7 mouse cellular contexts compared by ENCODE assay signal in genomic region chr15:84987874-84988825, GRCm38 (mm10). TPM values are rescaled to one million over a fixed set of nuclear protein-coding genes. Genes with fewer than 3 reads are reported as not detected.
DNase-seq lines count a peak whose midpoint lies in the region; ATAC-seq lines count a peak whose summit lies in the region.

TSS of gene 5031439G07Rik (minus strand) at chr15:84988551.

- H3K4me3 ChIP-seq in midbrain, embryonic 10.5 days = peak within 1 kb of the TSS; percentile 88

- peaks cover 48% of the 10 kb centered on the region for H3K4me1 ChIP-seq in midbrain, embryonic 10.5 days

- no peaks in the 10 kb centered on the region for H3K9me3 ChIP-seq in midbrain, embryonic 10.5 days (replicated peaks)

- H3K27me3 ChIP-seq in midbrain, embryonic 10.5 days (ENCODE audit: low read depth, poor library complexity, severe bottlenecking) = peaks cover 17% of the 10 kb centered on the region

- ATAC-seq in inflammation-experienced regulatory T-cells, adult 6 months = peak; percentile 94

- intact Hi-C loops in gastrocnemius, postnatal 14 days (cut with DNase I; ENCODE audit: low total_unique reads) = no loop called here
- intact Hi-C loops in left cerebral cortex, postnatal 25 days (cut with DNase I) = loop anchor here (2.0 kb wide), 1 partner anchor 27 kb away; no protein-coding TSS in a partner anchor

- peak within 1 kb of the TSS; percentile 88 for H3K27ac ChIP-seq in midbrain, embryonic 10.5 days (replicated peaks)

- H3K36me3 ChIP-seq in midbrain, embryonic 10.5 days = peaks cover 4% of the 10 kb centered on the region; the same call in 1 of the 2 replicates

- DNase-seq in adrenal gland, adult (ENCODE audit: inconsistent age in 2 of 2, low spot score in 1 of 2) = peak; percentile 95 to 96
- peak; percentile 98 for DNase-seq in embryo, embryonic 10 days (ENCODE audit: low spot score)
- DNase-seq in gastrocnemius, postnatal 14 days = peak; percentile 92
- DNase-seq in left cerebral cortex, postnatal 25 days (ENCODE audit: low spot score in 2 of 2) = peak; percentile 86 to 92
- peak; percentile 94 for DNase-seq in midbrain, embryonic 10.5 days (ENCODE audit: low spot score)
- DNase-seq in right cerebral cortex, postnatal 4 days = peak; percentile 86

- WGBS in midbrain, embryonic 10.5 days = 1% methylated on average over 56 of the region's 59 CpGs

RNA-seq across cellular contexts. Expression of gene 5031439G07Rik, which starts in this region (rescaled TPM):
- 10 to 100 TPM; 26.4 to 35.9 TPM for total RNA-seq in gastrocnemius, postnatal 14 days (2021)
- 1 to 10 TPM; 1.1 to 1.9 (median 1.3) TPM for polyA plus RNA-seq in inflammation-experienced regulatory T-cells, adult 6 months (2017; shearing (Covaris generic))
- total RNA-seq in left cerebral cortex, postnatal 25 days (2021) = 10 to 100 TPM; 77.7 to 82.7 TPM
- polyA plus RNA-seq in midbrain, embryonic 10.5 days (2016; fragmentation: Nextera tagmentation; extraction: Ambion mirVana) = 10.1 and 10.8 TPM in 2 replicates

Comparison
In these comparisons a context has a peak if more than half of its experiments do, and no peak if none do; other contexts are left out.
1. Peak in every context shown above with its lines: DNase-seq, ATAC-seq, H3K4me3 ChIP-seq and H3K27ac ChIP-seq.